Mouse (Mus musculus) midbrain, embryonic 16.5 days (tissue): ENCODE measurements around the gene Mtx1. TPM values are rescaled to one million over a fixed set of nuclear protein-coding genes. Genes with fewer than 3 reads are reported as not detected.

ENCODE experiments used
- ATAC-seq: fragments of 200-750 bp; cut with Nextera tagmentation; 2 replicates; pipeline ENCODE4 v1.8.0; 2017; ENCODE audit warnings: moderate TSS enrichment
- H3K27ac ChIP-seq: fragments of 300-500 bp; sonication (generic); 2 replicates; pipeline ENCODE4 v1.5.1; 2014; ENCODE audit warnings: mild to moderate bottlenecking, low read length, mixed read lengths
- H3K27me3 ChIP-seq: fragments of 300-500 bp; sonication (generic); 2 replicates; pipeline ENCODE4 v1.6.1; 2014; ENCODE audit warnings: low read depth, low read length, mixed read lengths; ENCODE audit not compliant: control insufficient read depth, insufficient read depth
- H3K36me3 ChIP-seq: fragments of 300-500 bp; sonication (generic); 2 replicates; pipeline ENCODE4 v1.6.1; 2014; ENCODE audit warnings: mild to moderate bottlenecking, low read length, moderate library complexity, mixed read lengths; ENCODE audit not compliant: control insufficient read depth, insufficient read depth
- H3K4me1 ChIP-seq: fragments of 300-500 bp; sonication (generic); 2 replicates; pipeline ENCODE4 v1.6.1; 2014; ENCODE audit warnings: mild to moderate bottlenecking, low read length, mixed read lengths; ENCODE audit not compliant: control insufficient read depth, insufficient read depth
- H3K4me2 ChIP-seq: fragments of 300-500 bp; sonication (generic); 2 replicates; pipeline ENCODE4 v1.6.1; 2014; ENCODE audit warnings: mild to moderate bottlenecking, low read length, mixed read lengths
- H3K4me3 ChIP-seq: fragments of 300-500 bp; sonication (generic); 2 replicates; pipeline ENCODE4 v1.5.1; 2014; ENCODE audit warnings: low read depth, mild to moderate bottlenecking, low read length, moderate library complexity, mixed read lengths
- H3K9ac ChIP-seq: fragments of 300-500 bp; sonication (generic); 2 replicates; pipeline ENCODE4 v1.6.1; 2014; ENCODE audit warnings: low read depth, low read length, mixed read lengths
- H3K9me3 ChIP-seq: fragments of 300-500 bp; sonication (generic); replicated peaks from 2 replicates; pipeline ENCODE4 v1.6.1; 2014; ENCODE audit warnings: mild to moderate bottlenecking, low read length, mixed read lengths; ENCODE audit not compliant: control insufficient read depth, poor library complexity, severe bottlenecking
- WGBS: fragments of 180-500 bp; shearing (Covaris S2); extraction: QIAGEN DNeasy Blood & Tissue Kit; methylation state at CpG from one replicate; pipeline ENCODE4 v1.1.7; 2014; 5-methylcytosine and 5-hydroxymethylcytosine counted together
- polyA plus RNA-seq: library from polyadenylated mRNA; unstranded; fragments of >200 nt; fragmentation: Nextera tagmentation; extraction: Ambion mirVana; gene quantifications from 2 replicates; pipeline ENCODE4 v1.2.1, GENCODE M21; 2015

The Mtx1 gene
- polyA plus RNA-seq, 1 experiment from 2014 or later = 150 TPM

DNA sequence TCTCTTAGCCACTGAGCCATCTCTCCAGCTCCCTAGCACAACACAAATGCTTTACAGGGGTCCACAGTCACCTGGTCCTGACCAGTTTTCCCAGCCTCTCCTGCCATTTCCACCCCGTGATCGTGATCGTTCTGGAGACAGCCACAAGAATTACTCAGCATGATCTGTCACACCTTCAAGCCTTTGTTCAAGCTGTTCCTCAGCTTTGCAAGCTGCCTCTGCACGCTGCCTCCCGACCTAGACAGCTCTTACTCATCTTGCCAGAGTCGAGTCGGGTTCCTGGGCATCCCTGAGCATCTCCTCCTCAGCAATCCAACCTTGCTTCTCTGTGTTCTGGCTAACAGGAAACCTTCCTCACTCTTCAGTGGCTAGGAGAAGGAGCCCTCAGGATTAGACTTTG lies 32.2 kb upstream of the Mtx1 start, which contains the start of gene Dpm3:
Gene Dpm3 (plus strand): TSS at position 283 of the 400 bp plus-strand sequence.
- Histone ChIP-seq H3K27ac (no peak within 1 kb of the TSS), H3K4me1 (no peaks in the 10 kb centered on the region), H3K4me3 (no peak within 1 kb of the TSS), H3K4me2 (no peak within 1 kb of the TSS), H3K36me3 (no peaks in the 10 kb centered on the region), H3K27me3 (no peaks in the 10 kb centered on the region), H3K9ac (no peak within 1 kb of the TSS), H3K9me3 (no peaks in the 10 kb centered on the region)
- WGBS = 49% methylated on average over 7 of the region's 7 CpGs
- ATAC-seq = no peak

- no peak overlapping the region for H3K27ac ChIP-seq
- no peak overlapping the region for H3K9ac ChIP-seq
- H3K4me3 ChIP-seq = no peak overlapping the region
- 83% methylated on average over 5 of the region's 5 CpGs for WGBS
- no peak for ATAC-seq
- H3K4me1 ChIP-seq = peaks cover 2% of the 10 kb centered on the region; the same call in 1 of the 2 replicates
- no peaks in the 10 kb centered on the region for H3K9me3 ChIP-seq
- no peaks in the 10 kb centered on the region for H3K36me3 ChIP-seq
- H3K27me3 ChIP-seq = no peaks in the 10 kb centered on the region
- no peak overlapping the region for H3K4me2 ChIP-seq
Measured at GRCm38 (mm10) chr3:89256177-89256576, 29.3 kb upstream of the Mtx1 start.

DNA sequence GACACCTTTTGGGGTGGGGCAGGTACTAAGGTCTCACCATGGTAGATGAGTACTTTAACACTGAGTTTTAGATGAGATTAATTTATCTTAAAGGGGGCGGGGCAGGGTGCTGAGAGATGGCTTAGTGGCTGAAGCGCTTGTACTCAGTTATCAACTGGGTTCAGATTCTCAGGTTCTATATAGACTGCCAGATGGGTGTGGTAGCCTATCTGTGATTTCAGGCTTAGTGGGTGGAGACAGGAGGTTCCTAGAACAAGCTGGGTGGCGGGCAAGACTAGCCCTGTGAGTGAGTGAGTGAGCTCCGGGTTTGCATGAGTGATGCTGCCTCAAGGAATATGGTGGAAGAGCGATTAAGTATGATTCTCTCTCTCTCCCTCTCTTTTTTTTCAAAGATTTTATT lies 28.1 kb upstream of the Mtx1 start:
- no peaks in the 10 kb centered on the region for H3K36me3 ChIP-seq
- ATAC-seq = no peak
- H3K9me3 ChIP-seq = no peaks in the 10 kb centered on the region
- H3K27ac ChIP-seq = no peak overlapping the region
- H3K4me2 ChIP-seq = no peak overlapping the region
- no peaks in the 10 kb centered on the region for H3K27me3 ChIP-seq
- WGBS = 90% methylated on average over 5 of the region's 5 CpGs
- no peak overlapping the region for H3K4me3 ChIP-seq
- peaks cover 2% of the 10 kb centered on the region; the same call in 1 of the 2 replicates for H3K4me1 ChIP-seq
- H3K9ac ChIP-seq = no peak overlapping the region

DNA sequence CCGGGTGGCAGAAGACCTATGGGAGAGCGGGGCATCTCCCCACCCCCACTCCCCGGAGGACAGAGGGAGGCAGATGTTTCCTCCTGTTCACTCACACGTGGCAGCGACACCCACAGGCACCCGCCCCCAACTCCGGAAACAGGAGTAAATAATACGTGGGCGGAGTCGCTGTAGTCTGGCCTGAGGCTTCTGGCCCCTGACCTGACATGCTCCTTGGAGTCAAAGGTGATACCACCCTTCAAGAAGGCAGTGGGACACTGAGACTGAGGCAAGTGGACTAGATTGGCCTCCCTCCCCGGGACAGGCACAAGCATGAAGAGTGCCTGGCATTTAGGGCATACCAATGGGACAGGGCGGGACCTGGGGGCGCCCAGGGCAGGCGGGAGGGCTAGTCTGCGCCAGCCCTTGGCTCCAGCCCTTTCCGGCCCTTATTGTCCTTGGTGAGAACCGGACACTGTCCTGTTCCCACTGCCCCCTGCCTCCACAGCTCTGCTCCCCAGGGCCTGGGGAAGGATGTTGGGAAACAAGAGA lies 24.5 kb upstream of the Mtx1 start:
- no peak for ATAC-seq
- 6% methylated on average over 17 of the region's 17 CpGs for WGBS
- H3K36me3 ChIP-seq = peaks cover 2% of the 10 kb centered on the region; the same call in 1 of the 2 replicates
- no peaks in the 10 kb centered on the region for H3K27me3 ChIP-seq
- peak overlapping the region; percentile 4; the same call in 1 of the 2 replicates for H3K4me2 ChIP-seq
- H3K9me3 ChIP-seq = no peaks in the 10 kb centered on the region
- no peak overlapping the region for H3K9ac ChIP-seq
- no peak overlapping the region for H3K27ac ChIP-seq
- H3K4me1 ChIP-seq = peaks cover 12% of the 10 kb centered on the region
- H3K4me3 ChIP-seq = no peak overlapping the region

DNA sequence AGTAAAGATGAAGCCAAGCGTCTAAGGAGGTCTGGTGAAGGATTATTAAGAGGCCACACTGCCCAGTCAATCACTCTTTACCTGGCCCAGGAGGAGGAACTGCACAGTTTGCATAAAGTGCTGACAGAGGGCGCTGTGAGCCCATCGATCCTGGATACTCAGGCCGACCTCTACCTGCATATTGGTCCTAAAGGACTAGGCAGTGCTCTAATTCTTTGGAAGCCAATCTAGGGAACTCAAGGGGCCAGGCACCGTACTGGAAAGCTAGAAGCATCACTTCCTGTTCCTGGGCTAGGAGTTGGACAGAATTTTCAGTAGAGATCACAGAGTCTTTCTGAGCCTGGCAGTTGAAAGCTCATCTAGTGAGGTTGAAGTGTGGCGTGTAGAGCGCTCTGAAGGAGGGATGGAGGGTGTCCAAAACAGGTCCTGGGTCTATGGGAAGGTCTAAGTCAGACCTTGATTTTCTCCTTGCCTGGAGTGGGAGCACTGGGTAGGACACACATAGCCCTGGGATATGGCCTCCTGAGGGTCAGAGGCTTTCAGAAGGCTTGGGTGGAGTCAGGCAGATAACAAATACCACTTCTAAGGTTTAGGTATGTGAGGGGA lies 23.6 kb upstream of the Mtx1 start:
- WGBS = 23% methylated on average over 7 of the region's 7 CpGs
- H3K4me1 ChIP-seq = peaks cover 12% of the 10 kb centered on the region
- no peak overlapping the region for H3K27ac ChIP-seq
- H3K4me3 ChIP-seq = no peak overlapping the region
- H3K36me3 ChIP-seq = peaks cover 2% of the 10 kb centered on the region; the same call in 1 of the 2 replicates
- no peak overlapping the region for H3K9ac ChIP-seq
- no peaks in the 10 kb centered on the region for H3K9me3 ChIP-seq
- no peak overlapping the region for H3K4me2 ChIP-seq
- no peak for ATAC-seq
- no peaks in the 10 kb centered on the region for H3K27me3 ChIP-seq

DNA sequence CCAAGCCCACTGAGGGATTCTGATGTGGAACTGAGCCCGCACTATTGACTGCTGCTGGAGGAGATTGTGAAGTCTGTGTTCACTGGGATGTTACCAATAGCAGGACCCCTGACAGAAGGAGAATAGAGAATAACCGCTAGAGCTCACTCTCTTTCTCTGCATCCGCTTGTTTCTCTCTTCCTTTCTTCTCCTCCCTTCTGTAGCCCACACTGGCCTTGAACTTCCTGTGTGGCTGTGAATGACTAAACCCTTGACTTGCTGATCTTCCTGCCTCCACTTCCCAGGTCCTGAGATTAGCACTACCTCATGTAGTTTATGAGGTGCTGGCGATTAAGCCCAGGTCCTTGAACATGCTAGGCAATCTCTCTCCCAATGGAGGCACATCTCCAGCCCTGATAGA lies 20.6 kb upstream of the Mtx1 start:
- Histone ChIP-seq H3K9ac (no peak overlapping the region), H3K4me3 (no peak overlapping the region; the same call in 1 of the 2 replicates), H3K4me1 (peaks cover 30% of the 10 kb centered on the region), H3K9me3 (no peaks in the 10 kb centered on the region), H3K4me2 (peak overlapping the region; percentile 86), H3K27ac (no peak overlapping the region), H3K27me3 (no peaks in the 10 kb centered on the region), H3K36me3 (peaks cover 2% of the 10 kb centered on the region; the same call in 1 of the 2 replicates)
- no peak for ATAC-seq
- WGBS = 91% methylated on average over 4 of the region's 4 CpGs

DNA sequence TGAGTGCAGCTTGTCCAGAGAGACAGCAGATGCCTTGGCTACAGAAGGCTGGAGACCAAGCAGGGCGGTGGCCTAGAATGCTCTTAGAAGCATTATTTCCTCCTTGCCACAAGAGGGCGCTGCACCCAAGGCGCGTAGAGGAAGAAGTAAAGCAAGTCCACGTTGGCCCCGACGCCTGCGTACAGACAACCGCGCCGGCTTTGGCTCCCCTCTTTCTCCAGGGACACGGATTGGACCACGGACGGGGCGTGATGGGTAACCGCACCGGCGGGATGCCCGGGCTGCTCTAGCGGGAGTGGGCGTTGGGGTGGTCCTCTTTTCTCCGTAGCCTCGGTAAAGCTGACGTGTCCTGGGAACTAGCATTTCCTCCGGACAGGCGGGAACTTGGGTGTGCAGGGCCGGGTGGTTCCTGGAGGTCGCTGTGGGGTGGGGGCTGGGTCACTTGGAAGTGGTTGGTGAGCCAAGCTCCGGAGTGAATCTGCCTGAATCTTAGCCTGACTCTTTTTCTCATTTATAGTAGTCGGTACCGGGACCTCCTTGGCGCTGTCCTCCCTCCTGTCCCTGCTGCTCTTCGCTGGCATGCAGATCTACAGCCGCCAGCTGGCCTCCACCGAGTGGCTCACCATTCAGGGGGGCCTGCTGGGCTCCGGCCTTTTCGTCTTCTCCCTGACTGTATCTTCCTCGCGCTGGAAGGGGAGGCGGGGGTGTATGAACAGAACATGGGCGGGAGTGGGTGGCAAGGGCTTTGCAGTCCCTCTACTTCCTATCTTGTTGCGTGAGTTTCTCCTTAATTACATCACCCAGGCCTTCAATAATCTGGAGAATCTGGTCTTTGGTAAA lies 19.6 kb upstream of the Mtx1 start, which contains the start of gene Trim46:
Gene Trim46 (minus strand): TSS at position 49 of the 840 bp plus-strand sequence.
- peak within 1 kb of the TSS; percentile 95 for H3K27ac ChIP-seq
- H3K4me3 ChIP-seq = peak within 1 kb of the TSS; percentile 71
- no peaks in the 10 kb centered on the region for H3K9me3 ChIP-seq
- peak within 1 kb of the TSS; percentile 86 for H3K9ac ChIP-seq
- no peaks in the 10 kb centered on the region for H3K27me3 ChIP-seq
- H3K4me2 ChIP-seq = peak within 1 kb of the TSS; percentile 86
- peak; percentile 74 for ATAC-seq
- WGBS = under 1% methylated on average over 42 of the region's 42 CpGs
- peaks cover 33% of the 10 kb centered on the region for H3K4me1 ChIP-seq
- H3K36me3 ChIP-seq = peaks cover 8% of the 10 kb centered on the region

- Histone ChIP-seq H3K9ac (peak within 1 kb of the TSS; percentile 86), H3K9me3 (no peaks in the 10 kb centered on the region), H3K4me2 (peak within 1 kb of the TSS; percentile 86), H3K27ac (peak within 1 kb of the TSS; percentile 95), H3K4me3 (peak within 1 kb of the TSS; percentile 71), H3K36me3 (peaks cover 15% of the 10 kb centered on the region), H3K4me1 (peaks cover 31% of the 10 kb centered on the region), H3K27me3 (no peaks in the 10 kb centered on the region)
- peak; percentile 78 for ATAC-seq
- WGBS = 1% methylated on average over 20 of the region's 20 CpGs
Measured at GRCm38 (mm10) chr3:89245688-89246171, 18.8 kb upstream of the Mtx1 start, which contains the start of gene Krtcap2. Gene Krtcap2 (plus strand): TSS chr3:89245966.
